Mouse (Mus musculus): ENCODE measurements around the gene Oasl1.
A peak's percentile ranks its signal among the peaks of the same experiment; 100 is the strongest.
"Not testable (repeated sequence)": the region's sequence is repeated elsewhere in the genome, so short reads cannot be mapped to it uniquely, and the experiment has no call there.

Oasl1 gene

GRCm38 (mm10) chr5:114926753-114927152, 3.7 kb downstream of the Oasl1 start:
- DNase-seq (ENCODE audit: low read depth), result no peak

DNA sequence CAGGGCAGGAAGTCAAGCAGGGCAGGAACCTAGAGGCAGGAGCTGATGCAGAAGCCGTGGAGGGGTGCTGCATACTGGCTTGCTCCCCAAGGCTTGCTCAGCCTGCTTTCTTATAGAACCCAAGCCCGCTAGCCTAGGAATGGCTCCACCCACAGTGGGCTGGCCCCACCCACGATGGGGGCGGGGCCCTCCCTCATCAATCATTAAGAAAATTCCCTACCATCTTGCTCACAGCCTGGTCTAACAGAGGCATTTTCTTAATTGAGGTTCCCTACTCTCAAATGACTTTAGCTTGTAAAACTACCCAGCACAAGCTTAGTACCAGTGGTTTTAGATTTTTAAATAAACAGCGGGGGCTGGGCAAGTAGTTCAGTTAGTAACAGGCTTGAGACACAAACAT, 8.6 kb downstream of the Oasl1 start:
- DNase-seq (ENCODE audit: low read depth), result no peak

DNA sequence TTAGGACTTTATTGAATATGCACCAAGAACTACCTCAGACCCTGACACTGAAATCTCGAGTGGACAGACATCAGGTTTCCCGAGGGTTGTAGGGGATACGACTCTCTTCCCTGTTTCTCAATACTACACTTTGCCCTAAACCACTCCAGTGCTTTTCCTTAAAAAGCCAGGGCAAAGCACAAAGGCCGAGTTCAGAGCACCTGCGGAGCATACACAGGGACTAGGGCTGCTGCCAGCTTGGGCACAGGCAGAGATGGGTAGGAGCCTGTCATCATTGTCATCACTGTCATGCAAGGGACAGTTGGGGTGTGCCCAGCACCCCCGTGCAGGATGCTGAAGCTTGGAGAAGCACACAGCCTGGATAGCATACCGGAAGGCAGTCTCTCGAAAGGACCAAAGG, 10.2 kb downstream of the Oasl1 start:
- no peak for DNase-seq (ENCODE audit: low read depth)

- DNase-seq (ENCODE audit: low read depth), result no peak
Measured at GRCm38 (mm10) chr5:114935838-114936237, 12.8 kb downstream of the Oasl1 start.

- not testable (repeated sequence) for DNase-seq (ENCODE audit: low read depth)
Measured at GRCm38 (mm10) chr5:114941138-114941537, 18.1 kb downstream of the Oasl1 start.

GRCm38 (mm10) chr5:114942074-114942765, 19.2 kb downstream of the Oasl1 start, which contains the start of gene 2210016L21Rik:
Gene 2210016L21Rik, plus strand, starts transcription at chr5:114942158.
- peak; percentile 61 for DNase-seq (ENCODE audit: low read depth)

DNA sequence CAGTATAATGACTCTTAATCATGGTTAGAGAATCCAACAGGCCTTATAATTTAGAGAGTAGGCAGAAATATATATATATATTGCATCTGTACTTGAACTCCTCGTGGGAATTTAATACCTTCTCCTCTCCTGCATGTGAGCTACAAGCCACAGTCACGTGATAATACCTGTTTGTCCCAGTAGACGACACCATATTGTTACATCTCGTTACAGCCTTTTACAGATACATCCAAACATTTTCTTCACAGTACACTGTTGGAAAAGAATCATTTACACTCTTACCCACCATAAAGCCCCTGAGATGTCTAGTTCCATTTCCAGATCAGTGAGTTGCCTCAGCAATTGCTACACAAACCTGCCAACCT, 19.7 kb downstream of the Oasl1 start:
- no peak for DNase-seq (ENCODE audit: low read depth)

DNA sequence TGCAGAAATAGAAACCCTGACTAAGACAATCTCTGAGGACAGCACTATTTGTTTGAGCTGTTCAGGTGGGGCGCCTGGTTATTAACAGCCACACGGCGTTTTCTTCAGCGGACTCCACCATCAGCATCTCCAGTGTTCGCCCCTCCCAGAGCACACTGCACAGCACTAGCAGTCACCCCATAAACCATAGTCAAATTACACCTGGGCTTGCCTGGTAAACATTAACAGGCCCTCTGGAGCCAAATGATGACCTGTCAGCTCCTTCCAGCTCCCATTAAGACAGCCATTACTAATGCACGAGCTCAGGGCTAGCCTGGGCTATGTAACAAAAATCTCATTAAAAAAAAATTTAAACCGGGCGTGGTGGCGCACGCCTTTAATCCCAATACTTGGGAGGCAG, 22.0 kb downstream of the Oasl1 start:
- DNase-seq (ENCODE audit: low read depth), result no peak

DNA sequence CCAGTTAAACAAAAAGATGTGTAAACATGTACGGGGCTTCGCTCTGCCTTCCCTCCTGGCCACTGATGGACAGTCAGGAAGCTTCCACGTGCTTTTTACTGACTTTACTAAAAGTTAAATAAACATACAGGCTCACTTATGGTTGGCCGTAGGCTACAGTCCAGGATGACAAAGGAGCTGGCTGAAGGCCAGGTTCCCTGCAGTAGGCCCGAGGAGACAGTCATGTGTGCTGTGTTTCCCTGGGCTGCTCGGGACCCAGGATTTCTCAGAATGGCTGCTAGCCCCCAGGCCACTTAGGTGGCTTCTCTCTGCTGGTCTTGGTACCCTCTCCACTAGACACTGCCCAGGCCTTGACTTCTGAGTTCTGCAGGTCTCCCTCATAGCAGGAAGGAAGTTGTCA, 25.9 kb downstream of the Oasl1 start:
- peak; percentile 44 for DNase-seq (ENCODE audit: low read depth)

DNA sequence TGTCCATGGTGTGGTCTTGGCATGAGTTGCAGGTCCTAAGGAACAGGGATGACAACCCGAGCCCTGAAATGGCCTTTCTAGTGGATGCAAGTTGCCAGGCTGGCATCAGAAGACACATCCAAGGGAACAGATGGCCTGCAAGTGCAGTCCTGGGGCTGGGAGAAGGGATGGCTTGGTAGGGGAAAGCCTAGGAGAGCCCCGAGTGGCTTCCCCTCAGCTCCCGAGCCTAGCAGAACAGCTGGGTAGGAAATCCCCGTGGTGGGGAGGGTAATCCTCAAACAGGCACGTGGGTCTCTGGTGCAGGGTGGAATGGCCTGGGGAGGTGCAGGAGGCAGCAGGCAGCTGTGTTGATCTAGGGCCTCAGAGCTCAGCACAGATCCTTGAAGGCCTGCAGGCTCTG, 26.3 kb downstream of the Oasl1 start:
- DNase-seq (ENCODE audit: low read depth), result no peak

GRCm38 (mm10) chr5:114949812-114950211, 26.8 kb downstream of the Oasl1 start:
- DNase-seq (ENCODE audit: low read depth), result no peak

- DNase-seq (ENCODE audit: low read depth), result no peak
Measured at GRCm38 (mm10) chr5:114950669-114951068, 27.6 kb downstream of the Oasl1 start.

- DNase-seq (ENCODE audit: low read depth), result no peak
Measured at GRCm38 (mm10) chr5:114951279-114951880, 28.3 kb downstream of the Oasl1 start.

DNA sequence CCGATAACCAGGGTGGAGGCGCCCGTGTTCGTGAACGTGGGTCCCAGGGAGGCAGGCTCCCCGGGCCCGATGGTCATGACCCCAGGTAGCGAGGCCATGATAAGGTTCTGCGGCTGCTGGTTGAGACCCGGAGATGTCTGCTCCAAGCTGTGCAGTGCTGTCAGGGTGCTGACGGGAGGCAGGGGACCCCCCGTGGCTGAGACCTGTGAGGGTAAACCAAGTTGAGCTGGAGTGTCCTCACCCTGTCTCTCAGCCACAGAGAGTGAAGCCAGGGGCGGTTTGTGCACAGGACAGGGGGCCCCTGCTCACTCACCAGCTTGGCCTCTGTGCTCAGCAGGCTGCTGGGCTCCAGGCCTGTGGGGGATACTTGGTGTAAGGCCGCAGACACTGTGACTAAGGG, 30.3 kb downstream of the Oasl1 start:
- DNase-seq (ENCODE audit: low read depth), result no peak

DNA sequence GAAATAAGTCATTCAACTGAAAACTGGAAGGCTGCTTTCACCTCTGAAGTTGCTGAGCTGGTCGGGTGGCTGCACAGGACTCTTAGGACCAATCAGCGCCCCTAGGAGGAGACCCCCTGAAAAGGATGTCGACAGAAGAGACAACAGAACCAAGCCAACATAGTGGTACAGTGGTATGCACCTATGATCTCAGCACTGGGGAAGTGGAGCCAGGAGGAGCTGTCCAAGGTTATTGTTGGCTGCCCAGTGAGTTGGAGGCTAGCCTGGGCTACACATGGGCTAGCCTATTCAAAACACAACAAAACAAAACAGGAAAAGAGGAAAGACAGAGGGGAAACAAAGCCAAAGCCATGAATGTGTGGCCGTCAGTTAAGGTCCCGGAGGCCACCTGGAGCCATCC, 35.0 kb downstream of the Oasl1 start:
- DNase-seq (ENCODE audit: low read depth), result no peak

- no peak for DNase-seq (ENCODE audit: low read depth)
Measured at GRCm38 (mm10) chr5:114961590-114962360, 38.7 kb downstream of the Oasl1 start.

GRCm38 (mm10) chr5:114964315-114964966, 41.4 kb downstream of the Oasl1 start:
- no peak for DNase-seq (ENCODE audit: low read depth)

GRCm38 (mm10) chr5:114964967-114965898, 42.2 kb downstream of the Oasl1 start:
- no peak for DNase-seq (ENCODE audit: low read depth)

- no peak for DNase-seq (ENCODE audit: low read depth)
Measured at GRCm38 (mm10) chr5:114967523-114968268, 44.7 kb downstream of the Oasl1 start.

DNA sequence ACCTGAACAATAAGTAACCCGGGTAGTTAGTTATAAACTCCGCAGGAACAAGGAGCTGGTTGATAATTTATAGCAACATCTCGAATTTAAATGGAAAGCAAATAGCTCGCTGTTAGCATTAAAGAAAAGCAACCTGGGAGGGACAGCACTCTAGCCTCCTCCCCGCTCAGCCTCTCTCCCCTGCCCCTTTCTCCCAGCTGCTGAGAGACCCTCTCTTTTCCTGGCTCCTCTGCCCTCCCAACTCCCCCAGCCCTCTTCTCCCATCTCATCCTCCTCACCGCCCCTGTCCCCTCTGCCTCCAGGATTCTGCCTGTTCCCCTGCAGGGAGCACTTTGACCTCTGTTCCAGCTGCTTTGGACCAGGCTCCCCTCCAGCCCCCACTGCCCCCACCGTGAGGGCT, 45.6 kb downstream of the Oasl1 start:
- no peak for DNase-seq (ENCODE audit: low read depth)

- no peak for DNase-seq (ENCODE audit: low read depth)
Measured at GRCm38 (mm10) chr5:114969064-114969463, 46.0 kb downstream of the Oasl1 start.

Data from fibroblast of lung, adult 2 months (primary cell).